Mouse (Mus musculus): ENCODE data around the gene Grn. TPM values are rescaled to one million over a fixed set of nuclear protein-coding genes. Genes with fewer than 3 reads are reported as not detected.

Grn gene
- polyA plus RNA-seq, 1 experiment from 2014 or later = 172 TPM

- no peak for ATAC-seq (replicated peaks; ENCODE audit: low FRiP score)
- H3K4me1 ChIP-seq = peaks cover 40% of the 10 kb centered on the region
Measured at GRCm38 (mm10) chr11:102439093-102440082, 9.3 kb downstream of the Grn start.

GRCm38 (mm10) chr11:102440255-102440654 is 10.1 kb downstream of the Grn start:
- H3K9me3 ChIP-seq (replicated peaks) = no peaks in the 10 kb centered on the region
- H3K4me3 ChIP-seq (replicated peaks) = no peak overlapping the region
- H3K27ac ChIP-seq = no peak overlapping the region
- ATAC-seq (replicated peaks; ENCODE audit: low FRiP score) = no peak
- peaks cover 49% of the 10 kb centered on the region for H3K4me1 ChIP-seq
- H3K4me2 ChIP-seq = no peak overlapping the region
- peaks cover 80% of the 10 kb centered on the region for H3K36me3 ChIP-seq
- no peak overlapping the region for H3K9ac ChIP-seq
- 0 out of 2 replicates have a peak, but pooled peaks cover 3% of the 10 kb centered on the region for H3K27me3 ChIP-seq
- 86% methylated on average over 8 of the region's 8 CpGs for WGBS

More at GRCm38 (mm10) chr11:102439093-102440082, 9.3 kb downstream of the Grn start:
- peaks cover 87% of the 10 kb centered on the region for H3K36me3 ChIP-seq
- no peak overlapping the region for H3K9ac ChIP-seq
- no peak overlapping the region for H3K4me2 ChIP-seq
- no peaks in the 10 kb centered on the region for H3K9me3 ChIP-seq (replicated peaks)
- no peak overlapping the region for H3K27ac ChIP-seq
- 82% methylated on average over 14 of the region's 14 CpGs for WGBS
- H3K27me3 ChIP-seq = 0 out of 2 replicates have a peak, but pooled peaks cover 3% of the 10 kb centered on the region
- H3K4me3 ChIP-seq (replicated peaks) = no peak overlapping the region

- H3K27ac ChIP-seq = no peak overlapping the region
- no peak overlapping the region for H3K4me2 ChIP-seq
- WGBS = 88% methylated on average over 3 of the region's 3 CpGs
- peaks cover 56% of the 10 kb centered on the region for H3K4me1 ChIP-seq
- no peak overlapping the region for H3K4me3 ChIP-seq (replicated peaks)
- peaks cover 68% of the 10 kb centered on the region for H3K36me3 ChIP-seq
- no peak for ATAC-seq (replicated peaks; ENCODE audit: low FRiP score)
- no peak overlapping the region for H3K9ac ChIP-seq
- H3K9me3 ChIP-seq (replicated peaks) = no peaks in the 10 kb centered on the region
- 0 out of 2 replicates have a peak, but pooled peaks cover 3% of the 10 kb centered on the region for H3K27me3 ChIP-seq
Measured at GRCm38 (mm10) chr11:102441434-102441833, 11.3 kb downstream of the Grn start.

GRCm38 (mm10) chr11:102442089-102442488 is 12.0 kb downstream of the Grn start:
- 0 out of 2 replicates have a peak, but pooled peaks cover 3% of the 10 kb centered on the region for H3K27me3 ChIP-seq
- WGBS = 87% methylated on average over 6 of the region's 6 CpGs
- no peak overlapping the region for H3K4me2 ChIP-seq
- no peak overlapping the region for H3K4me3 ChIP-seq (replicated peaks)
- H3K27ac ChIP-seq = no peak overlapping the region
- no peaks in the 10 kb centered on the region for H3K9me3 ChIP-seq (replicated peaks)
- H3K4me1 ChIP-seq = peaks cover 58% of the 10 kb centered on the region
- ATAC-seq (replicated peaks; ENCODE audit: low FRiP score) = no peak
- H3K9ac ChIP-seq = no peak overlapping the region
- H3K36me3 ChIP-seq = peaks cover 64% of the 10 kb centered on the region

DNA sequence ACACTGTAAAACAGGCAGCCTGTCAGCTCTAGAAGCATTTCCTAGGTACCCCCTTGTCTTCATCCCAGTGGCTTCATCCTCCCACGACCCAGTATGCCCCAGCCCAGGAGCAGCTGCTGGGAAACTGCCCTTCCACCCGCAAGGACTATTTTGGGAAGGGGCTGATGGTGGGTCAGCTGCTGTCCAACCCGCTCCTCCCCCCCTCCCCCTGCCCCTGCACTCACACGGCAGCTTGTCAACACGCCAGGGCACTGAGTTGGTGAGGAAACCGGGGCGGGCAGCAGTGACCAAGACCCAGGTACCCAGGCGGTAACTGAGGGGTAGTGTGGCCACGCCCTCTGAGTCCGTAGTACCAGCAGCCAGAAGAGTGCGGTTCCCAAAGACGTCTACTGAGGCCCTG is 13.6 kb downstream of the Grn start:
- Histone ChIP-seq H3K9ac (no peak overlapping the region), H3K4me2 (no peak overlapping the region), H3K27ac (no peak overlapping the region), H3K4me3 (replicated peaks) (no peak overlapping the region), H3K27me3 (0 out of 2 replicates have a peak, but pooled peaks cover 3% of the 10 kb centered on the region), H3K9me3 (replicated peaks) (no peaks in the 10 kb centered on the region), H3K36me3 (peaks cover 50% of the 10 kb centered on the region), H3K4me1 (peaks cover 54% of the 10 kb centered on the region)
- ATAC-seq (replicated peaks; ENCODE audit: low FRiP score) = no peak
- WGBS = 73% methylated on average over 12 of the region's 12 CpGs

- Histone ChIP-seq H3K27ac (no peak overlapping the region), H3K36me3 (peaks cover 44% of the 10 kb centered on the region), H3K4me1 (peaks cover 57% of the 10 kb centered on the region), H3K9ac (no peak overlapping the region), H3K4me3 (replicated peaks) (no peak overlapping the region), H3K4me2 (no peak overlapping the region; the same call in 1 of the 2 replicates), H3K9me3 (replicated peaks) (no peaks in the 10 kb centered on the region), H3K27me3 (0 out of 2 replicates have a peak, but pooled peaks cover under 1% of the 10 kb centered on the region)
- 82% methylated on average over 3 of the region's 3 CpGs for WGBS
- no peak for ATAC-seq (replicated peaks; ENCODE audit: low FRiP score)
Measured at GRCm38 (mm10) chr11:102444321-102444720, 14.2 kb downstream of the Grn start.

DNA sequence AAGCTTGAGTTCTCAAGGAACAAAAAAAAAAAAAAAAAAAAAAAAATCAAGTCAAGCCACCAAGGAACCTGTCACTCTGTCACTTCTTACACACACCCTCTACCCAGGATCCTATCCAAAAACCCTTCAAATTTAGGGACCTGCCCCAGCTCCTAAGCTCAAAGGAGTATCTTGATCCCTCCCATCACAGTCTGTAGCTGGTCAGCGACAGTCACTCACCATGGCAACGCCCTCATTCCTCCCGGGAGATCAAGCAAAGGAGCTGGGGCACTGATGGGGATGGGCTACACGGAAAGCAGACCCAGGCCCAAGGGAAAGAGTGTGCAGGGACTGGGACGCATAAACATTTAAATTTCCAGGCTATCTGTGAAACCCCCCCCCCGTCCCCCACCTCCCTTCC is 14.7 kb downstream of the Grn start:
- no peaks in the 10 kb centered on the region; the same call in 1 of the 2 replicates for H3K27me3 ChIP-seq
- peaks cover 40% of the 10 kb centered on the region for H3K36me3 ChIP-seq
- peak overlapping the region; percentile 90 for H3K4me2 ChIP-seq
- peak overlapping the region; percentile 96 for H3K27ac ChIP-seq
- H3K9ac ChIP-seq = no peak overlapping the region
- no peak for ATAC-seq (replicated peaks; ENCODE audit: low FRiP score)
- H3K9me3 ChIP-seq (replicated peaks) = no peaks in the 10 kb centered on the region
- peaks cover 61% of the 10 kb centered on the region for H3K4me1 ChIP-seq
- peak overlapping the region; percentile 97; the same call in 1 of the 2 replicates for H3K4me3 ChIP-seq (replicated peaks)
- WGBS = 12% methylated on average over 6 of the region's 6 CpGs

- peaks cover 65% of the 10 kb centered on the region for H3K4me1 ChIP-seq
- H3K9ac ChIP-seq = peak overlapping the region; percentile 99
Measured at GRCm38 (mm10) chr11:102445264-102445890, 15.3 kb downstream of the Grn start.

DNA sequence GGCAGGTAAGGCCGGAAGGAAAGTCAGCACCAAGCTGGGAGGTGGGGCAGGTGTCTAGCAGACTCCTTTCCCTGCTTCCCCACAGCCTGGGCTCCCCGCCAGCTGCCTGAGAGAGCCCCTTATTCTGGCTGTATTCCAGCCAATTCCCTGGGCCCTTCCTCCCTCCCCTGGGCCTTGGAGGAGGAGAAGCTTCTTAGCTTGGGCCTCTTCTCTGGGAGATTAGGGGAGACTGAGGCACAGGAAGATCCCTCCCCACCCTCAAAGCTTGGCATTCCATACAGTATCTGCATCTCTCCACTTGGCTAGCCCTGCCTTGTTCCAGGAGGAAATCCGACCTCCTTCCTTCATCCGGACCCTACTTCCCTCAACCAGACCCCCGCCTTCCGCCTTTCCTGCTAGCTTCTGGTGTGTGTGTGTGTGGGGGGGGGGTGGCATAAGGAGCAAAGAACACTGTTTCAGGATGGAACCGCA is 15.8 kb downstream of the Grn start:
- no peaks in the 10 kb centered on the region for H3K9me3 ChIP-seq (replicated peaks)
- H3K27ac ChIP-seq = peak overlapping the region; percentile 96
- H3K4me1 ChIP-seq = peaks cover 64% of the 10 kb centered on the region
- no peak for ATAC-seq (replicated peaks; ENCODE audit: low FRiP score)
- 2% methylated on average over 7 of the region's 7 CpGs for WGBS
- peak overlapping the region; percentile 97 for H3K4me3 ChIP-seq (replicated peaks)
- H3K36me3 ChIP-seq = peaks cover 28% of the 10 kb centered on the region
- H3K9ac ChIP-seq = peak overlapping the region; percentile 99
- peak overlapping the region; percentile 90 for H3K4me2 ChIP-seq
- no peaks in the 10 kb centered on the region; the same call in 1 of the 2 replicates for H3K27me3 ChIP-seq

More at GRCm38 (mm10) chr11:102445264-102445890, 15.3 kb downstream of the Grn start:
- no peaks in the 10 kb centered on the region for H3K9me3 ChIP-seq (replicated peaks)
- peak overlapping the region; percentile 96 for H3K27ac ChIP-seq
- peak overlapping the region; percentile 90 for H3K4me2 ChIP-seq
- WGBS = 12% methylated on average over 10 of the region's 10 CpGs
- H3K36me3 ChIP-seq = peaks cover 34% of the 10 kb centered on the region
- peak; percentile 55 for ATAC-seq (replicated peaks; ENCODE audit: low FRiP score)
- H3K4me3 ChIP-seq (replicated peaks) = peak overlapping the region; percentile 97
- no peaks in the 10 kb centered on the region; the same call in 1 of the 2 replicates for H3K27me3 ChIP-seq

DNA sequence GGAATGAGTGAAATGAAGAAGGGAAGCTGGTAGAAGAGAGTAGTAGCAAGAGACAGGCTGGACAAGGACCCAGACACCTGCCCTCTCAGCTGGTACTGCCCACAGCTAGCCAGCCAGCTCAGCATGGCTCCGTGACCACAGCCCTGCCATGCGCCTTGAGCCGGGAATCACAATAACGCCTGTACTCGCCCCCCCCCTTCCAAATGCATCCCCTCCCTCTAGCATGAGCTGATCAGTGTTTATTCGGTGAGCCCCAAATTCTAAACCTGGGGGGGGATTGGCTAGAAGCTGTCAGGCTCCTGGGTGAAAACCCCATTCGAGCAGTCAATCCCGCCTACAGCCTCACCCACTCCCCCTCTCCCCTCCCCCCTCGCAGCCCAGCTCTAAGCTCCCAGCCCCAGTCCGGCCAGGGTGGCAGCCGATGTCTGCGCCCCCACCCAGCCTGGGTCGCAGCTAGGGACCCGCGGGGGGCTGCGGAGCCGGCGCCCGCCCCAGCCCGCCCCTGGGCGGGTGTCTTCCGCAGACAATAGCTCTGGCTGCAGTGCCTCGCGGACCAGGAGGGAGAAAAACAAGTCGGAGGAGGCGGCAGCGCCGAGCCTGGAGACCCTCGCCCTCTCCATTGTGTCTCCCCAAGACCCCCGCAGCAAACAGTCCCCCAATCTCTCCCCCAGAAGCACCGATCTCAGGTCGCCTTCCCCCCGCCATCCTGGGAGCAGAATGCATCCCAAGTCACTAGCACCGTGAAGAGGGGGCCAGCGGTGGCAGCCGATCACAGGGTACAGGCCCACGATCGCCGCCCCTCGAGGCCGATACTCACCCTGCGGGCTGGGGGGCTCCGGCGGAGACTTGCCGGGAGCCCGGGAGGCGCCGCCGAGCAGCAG is 16.7 kb downstream of the Grn start:
- no peaks in the 10 kb centered on the region; the same call in 1 of the 2 replicates for H3K27me3 ChIP-seq
- peaks cover 62% of the 10 kb centered on the region for H3K4me1 ChIP-seq
- peak; percentile 27 for ATAC-seq (replicated peaks; ENCODE audit: low FRiP score)
- H3K4me3 ChIP-seq (replicated peaks) = peak overlapping the region; percentile 97
- no peaks in the 10 kb centered on the region for H3K9me3 ChIP-seq (replicated peaks)
- WGBS = under 1% methylated on average over 46 of the region's 49 CpGs
- H3K36me3 ChIP-seq = peaks cover 19% of the 10 kb centered on the region
- H3K9ac ChIP-seq = peak overlapping the region; percentile 99
- peak overlapping the region; percentile 90 for H3K4me2 ChIP-seq
- H3K27ac ChIP-seq = peak overlapping the region; percentile 96

GRCm38 (mm10) chr11:102447497-102447896 is 17.4 kb downstream of the Grn start, which contains the start of gene Fam171a2:
TSS of gene Fam171a2 (minus strand) at chr11:102447682.
- Histone ChIP-seq H3K27me3 (peaks cover 3% of the 10 kb centered on the region; the same call in 1 of the 2 replicates), H3K27ac (peak within 1 kb of the TSS; percentile 96), H3K36me3 (peaks cover 13% of the 10 kb centered on the region), H3K4me2 (peak within 1 kb of the TSS; percentile 90), H3K4me3 (replicated peaks) (peak within 1 kb of the TSS; percentile 97), H3K9me3 (replicated peaks) (no peaks in the 10 kb centered on the region), H3K4me1 (peaks cover 62% of the 10 kb centered on the region), H3K9ac (peak within 1 kb of the TSS; percentile 99)
- peak; percentile 71 for ATAC-seq (replicated peaks; ENCODE audit: low FRiP score)
- 0% methylated on average over 40 of the region's 40 CpGs for WGBS

All from kidney, embryonic 15.5 days (tissue).